Mouse (Mus musculus): ENCODE measurements at regions not wholly inside any gene's neighbourhood (a gene's known extent, or its start where the extent isn't known, plus 50 kb on each side); places are given as distances from the start of the nearest gene placed in this dataset.

GRCm38 (mm10) chr2:45751746-45752145, 634.6 kb upstream of the Zeb2 start:
- TF ChIP-seq CTCF (IDR thresholded peaks at IDR 0.05; ENCODE audit: low read depth, low read length), result no peak
- no peak for TF ChIP-seq POLR2A (IDR thresholded peaks at IDR 0.05; ENCODE audit: borderline replicate concordance, low read depth, low read length)
- peaks cover 13% of the 10 kb centered on the region for H3K4me1 ChIP-seq (ENCODE audit: control insufficient read depth, insufficient read depth, low read length)
- H3K4me3 ChIP-seq (ENCODE audit: insufficient read depth, low read length), result no peak overlapping the region
- H3K27ac ChIP-seq (ENCODE audit: insufficient read depth, low read depth, low read length), result no peak overlapping the region

GRCm38 (mm10) chr2:45749379-45749778, 632.2 kb upstream of the Zeb2 start:
- TF ChIP-seq CTCF (IDR thresholded peaks at IDR 0.05; ENCODE audit: low read depth, low read length), result no peak
- TF ChIP-seq POLR2A (IDR thresholded peaks at IDR 0.05; ENCODE audit: borderline replicate concordance, low read depth, low read length), result no peak
- H3K4me1 ChIP-seq (ENCODE audit: control insufficient read depth, insufficient read depth, low read length), result peaks cover 18% of the 10 kb centered on the region
- H3K4me3 ChIP-seq (ENCODE audit: insufficient read depth, low read length), result no peak overlapping the region
- H3K27ac ChIP-seq (ENCODE audit: insufficient read depth, low read depth, low read length), result no peak overlapping the region

DNA sequence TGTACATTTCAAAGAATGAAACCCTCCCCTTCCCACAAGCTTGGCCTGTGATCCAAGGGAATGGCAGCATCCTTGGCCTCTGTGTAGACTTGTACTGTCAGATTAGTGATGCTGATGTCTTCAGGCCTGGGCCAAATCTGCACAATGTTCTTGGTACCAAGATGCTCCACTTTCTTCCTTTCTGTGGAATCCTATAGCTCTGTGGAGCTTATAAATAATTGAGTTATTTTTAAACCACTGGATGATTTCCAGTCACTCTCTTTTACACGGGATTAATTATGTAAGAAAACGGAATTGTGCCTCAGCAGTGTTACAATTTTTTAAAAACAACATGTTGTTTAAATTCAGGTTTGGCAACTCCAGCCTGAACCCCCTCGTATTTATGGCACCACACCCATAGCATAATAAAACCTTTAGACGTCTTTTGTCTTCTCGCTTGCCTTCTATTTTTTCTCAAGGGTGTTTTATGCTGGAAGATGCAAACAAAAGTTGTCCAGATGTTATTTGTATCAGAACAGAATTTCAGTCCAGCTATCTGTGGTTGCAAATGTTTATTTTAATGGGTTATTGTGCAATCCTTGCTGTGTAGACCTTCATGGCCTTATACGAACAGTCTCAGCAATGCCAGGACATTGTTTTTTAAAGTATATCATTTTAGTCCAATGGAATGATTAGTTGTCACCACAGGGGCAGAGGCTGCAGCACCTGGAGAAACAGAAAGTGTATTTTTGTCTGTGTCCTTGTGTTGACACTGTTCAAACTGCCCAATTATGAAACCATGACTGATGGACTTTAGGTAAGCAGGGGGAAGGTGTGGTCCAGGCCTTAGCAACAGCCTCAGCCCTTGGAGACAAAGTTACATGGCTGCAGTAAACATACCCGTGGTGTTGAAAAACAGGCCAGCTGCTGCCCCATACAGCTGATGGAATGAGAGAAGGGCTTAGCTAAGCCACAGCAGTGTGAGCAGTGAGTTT, 630.4 kb upstream of the Zeb2 start:
- H3K27ac ChIP-seq (ENCODE audit: insufficient read depth, low read depth, low read length), result no peak overlapping the region

DNA sequence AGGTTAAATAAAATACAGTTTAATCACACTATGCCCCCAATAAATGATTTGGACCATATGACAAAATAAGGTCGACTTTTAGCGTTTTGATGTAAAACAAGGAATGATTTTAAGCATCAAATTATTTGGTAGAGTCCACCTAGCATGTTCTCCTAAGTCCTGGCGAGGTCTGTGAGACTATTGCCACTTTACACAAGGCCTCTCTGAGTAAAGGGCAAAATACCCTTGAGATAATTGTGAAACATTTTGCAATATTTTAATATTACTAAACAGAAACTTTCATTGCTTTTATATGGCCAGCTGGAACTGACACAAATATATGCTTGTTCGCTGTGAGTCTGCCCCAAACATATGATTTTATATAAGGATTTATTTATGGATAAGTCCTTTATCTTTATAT, 629.4 kb upstream of the Zeb2 start:
- no peak overlapping the region for H3K4me3 ChIP-seq (ENCODE audit: insufficient read depth, low read length)
- H3K27ac ChIP-seq (ENCODE audit: insufficient read depth, low read depth, low read length), result no peak overlapping the region
- peaks cover 12% of the 10 kb centered on the region for H3K4me1 ChIP-seq (ENCODE audit: control insufficient read depth, insufficient read depth, low read length)
- TF ChIP-seq POLR2A (IDR thresholded peaks at IDR 0.05; ENCODE audit: borderline replicate concordance, low read depth, low read length), result no peak
- no peak for TF ChIP-seq CTCF (IDR thresholded peaks at IDR 0.05; ENCODE audit: low read depth, low read length)

More for the DNA sequence above, 630.4 kb upstream of the Zeb2 start:
- H3K4me1 ChIP-seq (ENCODE audit: control insufficient read depth, insufficient read depth, low read length), result peaks cover 17% of the 10 kb centered on the region
- TF ChIP-seq CTCF (IDR thresholded peaks at IDR 0.05; ENCODE audit: low read depth, low read length), result no peak
- TF ChIP-seq POLR2A (IDR thresholded peaks at IDR 0.05; ENCODE audit: borderline replicate concordance, low read depth, low read length), result no peak
- no peak overlapping the region for H3K4me3 ChIP-seq (ENCODE audit: insufficient read depth, low read length)

GRCm38 (mm10) chr2:45736278-45736677, 619.1 kb upstream of the Zeb2 start:
- no peak for TF ChIP-seq CTCF (IDR thresholded peaks at IDR 0.05; ENCODE audit: low read depth, low read length)
- no peak for TF ChIP-seq POLR2A (IDR thresholded peaks at IDR 0.05; ENCODE audit: borderline replicate concordance, low read depth, low read length)
- H3K4me3 ChIP-seq (ENCODE audit: insufficient read depth, low read length), result no peak overlapping the region
- no peak overlapping the region for H3K27ac ChIP-seq (ENCODE audit: insufficient read depth, low read depth, low read length)
- no peaks in the 10 kb centered on the region for H3K4me1 ChIP-seq (ENCODE audit: control insufficient read depth, insufficient read depth, low read length)

GRCm38 (mm10) chr2:45713997-45714396, 596.8 kb upstream of the Zeb2 start:
- H3K27ac ChIP-seq (ENCODE audit: insufficient read depth, low read depth, low read length), result no peak overlapping the region
- H3K4me1 ChIP-seq (ENCODE audit: control insufficient read depth, insufficient read depth, low read length), result no peaks in the 10 kb centered on the region
- TF ChIP-seq CTCF (IDR thresholded peaks at IDR 0.05; ENCODE audit: low read depth, low read length) (no peak), POLR2A (IDR thresholded peaks at IDR 0.05; ENCODE audit: borderline replicate concordance, low read depth, low read length) (no peak)
- H3K4me3 ChIP-seq (ENCODE audit: insufficient read depth, low read length), result no peak overlapping the region

GRCm38 (mm10) chr2:45707026-45707425, 589.8 kb upstream of the Zeb2 start:
- Histone ChIP-seq H3K4me3 (ENCODE audit: insufficient read depth, low read length) (no peak overlapping the region), H3K4me1 (ENCODE audit: control insufficient read depth, insufficient read depth, low read length) (peaks cover 3% of the 10 kb centered on the region), H3K27ac (ENCODE audit: insufficient read depth, low read depth, low read length) (no peak overlapping the region)
- no peak for TF ChIP-seq POLR2A (IDR thresholded peaks at IDR 0.05; ENCODE audit: borderline replicate concordance, low read depth, low read length)
- TF ChIP-seq CTCF (IDR thresholded peaks at IDR 0.05; ENCODE audit: low read depth, low read length), result no peak

GRCm38 (mm10) chr2:45702511-45702910, 585.3 kb upstream of the Zeb2 start:
- H3K27ac ChIP-seq (ENCODE audit: insufficient read depth, low read depth, low read length), result no peak overlapping the region
- H3K4me3 ChIP-seq (ENCODE audit: insufficient read depth, low read length), result no peak overlapping the region
- no peak for TF ChIP-seq CTCF (IDR thresholded peaks at IDR 0.05; ENCODE audit: low read depth, low read length)
- TF ChIP-seq POLR2A (IDR thresholded peaks at IDR 0.05; ENCODE audit: borderline replicate concordance, low read depth, low read length), result no peak
- peaks cover 3% of the 10 kb centered on the region for H3K4me1 ChIP-seq (ENCODE audit: control insufficient read depth, insufficient read depth, low read length)

- Histone ChIP-seq H3K4me1 (ENCODE audit: control insufficient read depth, insufficient read depth, low read length) (peaks cover 3% of the 10 kb centered on the region), H3K4me3 (ENCODE audit: insufficient read depth, low read length) (no peak overlapping the region), H3K27ac (ENCODE audit: insufficient read depth, low read depth, low read length) (no peak overlapping the region)
- TF ChIP-seq POLR2A (IDR thresholded peaks at IDR 0.05; ENCODE audit: borderline replicate concordance, low read depth, low read length) (no peak), CTCF (IDR thresholded peaks at IDR 0.05; ENCODE audit: low read depth, low read length) (no peak)
These were observed 583.4 kb upstream of the Zeb2 start for GRCm38 (mm10) chr2:45700578-45700977.

DNA sequence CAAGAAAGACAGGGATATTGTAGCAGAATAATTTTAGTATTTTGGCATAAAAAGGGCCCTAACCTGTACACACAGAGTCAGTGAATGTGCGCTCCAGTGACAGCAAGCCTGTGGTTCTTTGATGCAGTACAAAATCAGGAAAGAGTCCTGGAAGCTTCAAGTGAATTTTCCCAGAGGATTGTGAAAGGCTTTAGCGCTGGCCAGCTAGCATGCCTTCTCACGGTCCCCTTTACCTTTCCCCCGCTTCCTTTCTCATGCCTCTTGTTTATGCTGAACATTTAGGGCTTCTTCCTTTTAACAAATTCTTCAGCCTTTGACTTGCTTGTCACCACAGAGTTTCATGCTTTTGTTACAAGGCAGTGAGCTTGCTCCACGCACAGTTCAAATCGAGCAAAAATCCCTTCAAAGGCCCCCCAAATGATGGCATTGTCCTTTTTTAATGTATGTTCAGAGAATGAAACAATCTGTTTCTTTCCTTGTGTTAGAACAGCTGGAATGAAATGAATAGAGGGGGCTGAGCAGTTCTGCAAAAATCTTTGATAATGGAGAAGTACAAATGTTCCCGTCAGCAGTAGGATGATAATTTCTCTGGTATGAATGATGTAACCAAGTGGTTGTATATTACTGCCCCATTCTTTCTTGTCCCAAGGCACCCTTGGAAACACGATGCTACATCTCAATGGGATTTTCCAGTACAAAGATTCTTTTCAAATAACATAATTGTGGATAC, 576.3 kb upstream of the Zeb2 start:
- Histone ChIP-seq H3K4me1 (ENCODE audit: control insufficient read depth, insufficient read depth, low read length) (peaks cover 10% of the 10 kb centered on the region), H3K27ac (ENCODE audit: insufficient read depth, low read depth, low read length) (peak overlapping the region; percentile 84), H3K4me3 (ENCODE audit: insufficient read depth, low read length) (no peak overlapping the region)
- TF ChIP-seq POLR2A (IDR thresholded peaks at IDR 0.05; ENCODE audit: borderline replicate concordance, low read depth, low read length), result no peak
- no peak for TF ChIP-seq CTCF (IDR thresholded peaks at IDR 0.05; ENCODE audit: low read depth, low read length)

Data from bone marrow macrophage, adult 2 months (primary cell).